Mouse (Mus musculus) midbrain, postnatal 0 days (tissue): ENCODE results near the gene Emp3. TPM values are rescaled to one million over a fixed set of nuclear protein-coding genes. Genes with fewer than 3 reads are reported as not detected.
"Not testable (repeated sequence)": the region's sequence is repeated elsewhere in the genome, so short reads cannot be mapped to it uniquely, and the experiment has no call there.

Experiments used
- ATAC-seq: fragments of 200-750 bp; cut with Nextera tagmentation; 2 replicates; pipeline ENCODE4 v1.8.0; 2017; ENCODE audit warnings: moderate number of reproducible peaks, mild to moderate bottlenecking, moderate TSS enrichment, moderate library complexity; ENCODE audit not compliant: low FRiP score
- DNase-seq: peaks from one replicate; pipeline ENCODE4 v3.0.0-alpha.2; 2015; ENCODE audit warnings: low spot score
- H3K27ac ChIP-seq: fragments of 300-500 bp; sonication (generic); 2 replicates; pipeline ENCODE4 v1.5.1; 2014; ENCODE audit warnings: low read depth, mild to moderate bottlenecking, low read length, mixed read lengths
- H3K27me3 ChIP-seq: fragments of 300-500 bp; sonication (generic); 2 replicates; pipeline ENCODE4 v1.6.1; 2014; ENCODE audit warnings: low read length, control low read depth, mixed read lengths; ENCODE audit not compliant: insufficient read depth
- H3K36me3 ChIP-seq: fragments of 300-500 bp; sonication (generic); 2 replicates; pipeline ENCODE4 v1.6.1; 2014; ENCODE audit warnings: low read length, control low read depth, mixed read lengths; ENCODE audit not compliant: insufficient read depth
- H3K4me1 ChIP-seq: fragments of 300-500 bp; sonication (generic); 2 replicates; pipeline ENCODE4 v1.6.1; 2014; ENCODE audit warnings: mild to moderate bottlenecking, control low read depth, antibody characterized with exemption, low read length, mixed read lengths; ENCODE audit not compliant: insufficient read depth
- H3K4me2 ChIP-seq: fragments of 300-500 bp; sonication (generic); 2 replicates; pipeline ENCODE4 v1.6.1; 2014; ENCODE audit warnings: low read depth, mild to moderate bottlenecking, low read length, mixed read lengths; ENCODE audit not compliant: poor library complexity, severe bottlenecking
- H3K4me3 ChIP-seq: fragments of 300-500 bp; sonication (generic); 2 replicates; pipeline ENCODE4 v1.5.1; 2014; ENCODE audit warnings: low read depth, mild to moderate bottlenecking, low read length, moderate library complexity
- H3K9ac ChIP-seq: fragments of 300-500 bp; sonication (generic); replicated peaks from 2 replicates; pipeline ENCODE4 v1.6.1; 2014; ENCODE audit warnings: mild to moderate bottlenecking, low read length, moderate library complexity, mixed read lengths; ENCODE audit not compliant: poor library complexity, severe bottlenecking
- H3K9me3 ChIP-seq: fragments of 300-500 bp; sonication (generic); 2 replicates; pipeline ENCODE4 v1.6.1; 2016; ENCODE audit warnings: low read length, control low read depth
- CTCF ChIP-seq: IDR thresholded peaks from 2 replicates; pipeline ENCODE4 v1.5.1; 2016; ENCODE audit warnings: antibody characterized with exemption, mild to moderate bottlenecking
- WGBS: fragments of 180-500 bp; shearing (Covaris S2); extraction: QIAGEN DNeasy Blood & Tissue Kit; methylation state at CpG from one replicate; pipeline ENCODE4 v1.1.7; 2014; 5-methylcytosine and 5-hydroxymethylcytosine counted together
- polyA plus RNA-seq: library from polyadenylated mRNA; unstranded; fragments of >200 nt; fragmentation: Nextera tagmentation; extraction: Ambion mirVana; gene quantifications from 2 replicates; pipeline ENCODE4 v1.2.1, GENCODE M21; 2015
- total RNA-seq: library from RNA; depleted of rRNA; stranded (reverse); fragments of >200 nt; gene quantifications from 2 replicates; pipeline ENCODE4 v1.2.3, GENCODE M21; 2014

Emp3 gene
- total and polyA plus RNA-seq, 2 experiments from 2014 or later = 12.8 to 36.4 TPM

DNA sequence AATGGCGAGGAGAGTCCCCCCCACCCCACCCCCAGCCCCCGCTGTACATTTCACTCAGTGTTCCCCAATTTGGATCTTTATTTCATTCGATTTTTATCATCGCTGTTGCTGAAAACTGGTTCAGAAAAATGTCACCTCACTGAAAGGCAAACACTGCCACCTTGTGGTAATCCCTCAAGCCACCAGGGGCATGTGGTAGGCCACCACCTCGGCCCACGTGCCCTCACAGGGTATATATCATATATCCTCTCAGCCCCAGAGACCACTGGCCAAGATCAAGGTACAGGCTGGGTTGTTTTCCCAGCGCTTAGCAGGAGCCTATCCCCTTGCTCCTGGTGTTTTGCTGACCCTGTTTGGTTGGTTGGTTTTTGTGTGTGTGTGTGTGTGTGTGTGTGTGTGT lies 13.9 kb upstream of the Emp3 start:
- no peak overlapping the region for H3K4me2 ChIP-seq
- peak; percentile 75 for DNase-seq
- no peak overlapping the region for H3K9ac ChIP-seq
- no peak overlapping the region for H3K4me3 ChIP-seq
- H3K4me1 ChIP-seq = no peaks in the 10 kb centered on the region
- ATAC-seq = peak; percentile 56; the same call in 1 of the 2 replicates
- no peaks in the 10 kb centered on the region for H3K27me3 ChIP-seq
- TF ChIP-seq CTCF = peak; percentile 82
- no peaks in the 10 kb centered on the region for H3K36me3 ChIP-seq
- WGBS = 23% methylated on average over 7 of the region's 7 CpGs
- H3K9me3 ChIP-seq = no peaks in the 10 kb centered on the region
- H3K27ac ChIP-seq = no peak overlapping the region

DNA sequence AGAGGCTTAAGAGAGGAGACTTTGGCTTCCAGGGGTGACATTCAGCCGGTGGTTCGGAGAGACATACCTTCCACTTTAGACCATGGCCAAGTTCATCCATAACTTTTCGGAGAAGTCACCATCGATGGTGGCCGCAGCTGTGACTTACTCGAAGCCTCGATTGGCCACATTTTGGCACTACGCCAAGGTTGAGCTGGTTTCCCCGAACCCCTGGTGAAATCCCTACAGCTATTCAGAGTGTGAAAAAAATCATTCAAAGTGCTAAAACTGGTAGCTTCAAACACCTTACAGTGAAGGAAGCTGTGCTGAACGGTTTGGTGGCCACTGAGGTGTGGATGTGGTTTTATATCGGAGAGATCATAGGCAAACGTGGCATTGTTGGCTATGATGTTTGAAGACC lies 12.6 kb upstream of the Emp3 start:
- 85% methylated on average over 12 of the region's 12 CpGs for WGBS
- not testable (repeated sequence) for ATAC-seq, H3K4me1 ChIP-seq, H3K9me3 ChIP-seq, H3K9ac ChIP-seq, H3K27me3 ChIP-seq, H3K4me3 ChIP-seq, DNase-seq, H3K27ac ChIP-seq, H3K36me3 ChIP-seq, H3K4me2 ChIP-seq

DNA sequence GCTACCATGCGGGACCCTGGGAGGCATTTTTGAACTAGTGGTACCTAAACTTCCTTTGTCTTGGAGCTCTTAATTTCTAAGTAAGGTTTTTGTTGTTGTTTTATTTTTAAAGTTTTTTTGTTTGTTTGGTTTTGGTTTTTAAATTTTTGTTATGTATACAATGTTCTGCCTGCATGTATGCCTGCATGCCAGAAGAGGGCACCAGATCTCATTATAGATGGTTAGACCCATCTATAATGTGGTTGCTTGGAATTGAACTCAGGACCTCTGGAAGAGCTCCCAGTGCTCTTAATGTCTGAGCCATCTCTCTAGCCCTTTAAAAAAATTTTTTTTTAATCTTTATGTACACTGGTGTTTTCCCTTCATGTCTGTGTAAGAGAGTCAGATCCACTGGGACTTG lies 8.5 kb upstream of the Emp3 start:
- no peaks in the 10 kb centered on the region for H3K4me1 ChIP-seq
- no peak overlapping the region for H3K27ac ChIP-seq
- no peaks in the 10 kb centered on the region for H3K9me3 ChIP-seq
- no peak overlapping the region for H3K4me2 ChIP-seq
- H3K36me3 ChIP-seq = no peaks in the 10 kb centered on the region
- ATAC-seq (no peak), DNase-seq (no peak)
- WGBS = 81% methylated on average over 1 of the region's 1 CpGs
- H3K4me3 ChIP-seq = no peak overlapping the region
- H3K27me3 ChIP-seq = no peaks in the 10 kb centered on the region
- peak; percentile 57 for TF ChIP-seq CTCF
- H3K9ac ChIP-seq = no peak overlapping the region

DNA sequence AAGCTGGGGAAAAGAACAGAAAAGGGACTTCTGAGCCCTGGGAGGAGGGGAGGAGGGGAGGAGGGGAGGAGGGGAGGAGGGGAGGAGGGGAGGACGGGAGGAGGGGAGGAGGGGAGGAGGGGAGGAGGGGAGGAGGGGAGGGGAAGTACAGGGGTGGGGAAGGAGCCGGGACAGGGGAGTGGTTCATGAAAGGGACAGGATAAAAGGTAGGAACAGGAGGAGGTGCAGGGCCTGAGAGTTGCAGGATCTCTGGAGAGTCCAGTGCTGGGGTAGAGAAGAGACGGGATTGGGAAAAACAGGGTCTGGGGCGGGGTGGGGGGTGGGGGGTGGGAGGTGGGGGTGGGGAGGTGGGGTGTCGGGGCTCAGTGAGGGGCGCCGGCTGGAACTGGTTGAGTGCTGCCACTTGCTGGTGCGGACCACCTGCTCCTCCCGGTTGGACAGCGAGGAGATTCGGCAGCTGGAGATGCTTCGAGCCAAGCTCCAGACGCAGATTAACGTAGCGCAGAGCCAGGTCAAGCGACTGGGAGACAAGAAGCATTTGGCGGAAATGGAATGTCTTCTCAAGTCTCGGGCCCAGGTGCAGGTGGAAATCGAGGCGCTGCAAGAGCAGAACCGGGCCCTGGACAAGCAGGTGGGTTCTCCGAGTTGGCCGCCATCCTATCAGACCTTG lies 7.6 kb upstream of the Emp3 start:
- no peak overlapping the region for H3K9ac ChIP-seq
- 0 out of 2 replicates have a peak overlapping the region, but pooled peaks have one; percentile 26 for H3K4me2 ChIP-seq
- no peaks in the 10 kb centered on the region for H3K36me3 ChIP-seq
- no peak overlapping the region for H3K27ac ChIP-seq
- DNase-seq (peak; percentile 44), ATAC-seq (no peak)
- no peak overlapping the region for H3K4me3 ChIP-seq
- H3K9me3 ChIP-seq = no peaks in the 10 kb centered on the region
- 0 out of 2 replicates have a peak, but pooled peaks cover 3% of the 10 kb centered on the region for H3K4me1 ChIP-seq
- H3K27me3 ChIP-seq = no peaks in the 10 kb centered on the region
- TF ChIP-seq CTCF = no peak
- 12% methylated on average over 19 of the region's 23 CpGs for WGBS

DNA sequence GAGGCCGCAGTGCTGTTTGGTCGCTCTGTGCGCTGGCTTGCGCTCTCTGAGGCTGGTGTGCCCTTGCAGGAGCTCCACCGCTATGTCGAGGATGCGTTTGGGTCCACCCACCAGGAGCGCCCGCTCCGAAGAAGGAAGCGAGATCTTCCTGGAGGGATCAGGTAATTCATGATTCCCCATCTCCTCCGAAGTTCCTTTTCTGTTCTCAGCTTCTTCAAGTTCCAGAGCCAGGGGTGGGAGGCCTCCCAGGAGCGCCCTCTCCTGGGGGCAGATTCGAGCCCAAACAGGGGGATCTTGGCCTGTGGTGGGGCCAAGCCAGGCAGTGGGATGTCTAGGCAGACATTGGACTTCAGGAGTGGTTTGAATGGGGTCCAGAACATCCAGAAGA lies 3.2 kb upstream of the Emp3 start:
- WGBS = 10% methylated on average over 12 of the region's 14 CpGs
- H3K36me3 ChIP-seq = no peaks in the 10 kb centered on the region
- TF ChIP-seq CTCF = peak; percentile 30
- H3K4me2 ChIP-seq = peak overlapping the region; percentile 80; the same call in 1 of the 2 replicates
- ATAC-seq (no peak), DNase-seq (no peak)
- no peak overlapping the region for H3K9ac ChIP-seq
- H3K4me1 ChIP-seq = peaks cover 3% of the 10 kb centered on the region; the same call in 1 of the 2 replicates
- H3K4me3 ChIP-seq = peak overlapping the region; percentile 50; the same call in 1 of the 2 replicates
- H3K27ac ChIP-seq = no peak overlapping the region; the same call in 1 of the 2 replicates
- H3K27me3 ChIP-seq = no peaks in the 10 kb centered on the region
- H3K9me3 ChIP-seq = no peaks in the 10 kb centered on the region

DNA sequence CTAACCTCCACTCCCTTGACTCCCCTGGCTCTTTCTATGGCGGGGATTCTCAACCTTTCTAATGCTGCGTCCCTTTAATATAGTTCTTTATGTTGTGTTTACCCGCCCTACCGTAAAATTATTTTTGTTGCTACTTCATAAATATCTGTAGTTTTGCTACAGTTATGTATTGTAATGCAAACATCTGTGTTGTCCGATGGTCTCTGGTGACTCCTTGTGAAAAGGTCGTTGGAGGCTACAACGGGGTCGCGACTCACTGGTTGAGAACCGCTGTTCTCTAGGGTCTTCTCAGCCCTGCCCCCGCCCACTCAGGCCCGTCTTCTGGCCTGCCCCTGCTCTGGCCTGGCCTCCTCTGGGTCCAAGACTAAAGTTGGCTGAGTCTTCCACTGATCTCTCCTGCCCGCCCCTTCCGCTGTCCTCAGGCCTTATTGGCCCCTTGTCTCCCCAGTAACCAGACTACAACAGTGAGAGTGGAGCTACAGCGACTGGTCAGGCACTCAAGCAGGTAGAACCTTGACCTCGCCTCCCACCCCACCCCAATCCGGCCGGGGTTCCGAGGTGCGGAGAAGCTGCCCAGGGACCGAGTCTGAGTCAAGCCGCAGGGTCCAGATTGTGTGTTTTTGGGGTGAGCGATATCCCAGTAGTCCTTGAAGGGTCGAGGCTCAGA lies 2.7 kb upstream of the Emp3 start, which contains the start of gene Ccdc114:
Ccdc114 (plus strand) TSS at position 311 of the 667 bp plus-strand sequence.
- DNase-seq = peak; percentile 65
- H3K9ac ChIP-seq = peak within 1 kb of the TSS; percentile 59
- WGBS = 5% methylated on average over 24 of the region's 24 CpGs
- peak within 1 kb of the TSS; percentile 75 for H3K27ac ChIP-seq
- H3K9me3 ChIP-seq = no peaks in the 10 kb centered on the region
- H3K4me2 ChIP-seq = peak within 1 kb of the TSS; percentile 80
- H3K27me3 ChIP-seq = no peaks in the 10 kb centered on the region
- H3K36me3 ChIP-seq = no peaks in the 10 kb centered on the region
- peak within 1 kb of the TSS; percentile 50 for H3K4me3 ChIP-seq
- H3K4me1 ChIP-seq = peaks cover 3% of the 10 kb centered on the region; the same call in 1 of the 2 replicates
- ATAC-seq = peak; percentile 64
- TF ChIP-seq CTCF = no peak
